Comparison of ENCODE assay signal across 8 mouse cellular contexts in the genomic region with DNA sequence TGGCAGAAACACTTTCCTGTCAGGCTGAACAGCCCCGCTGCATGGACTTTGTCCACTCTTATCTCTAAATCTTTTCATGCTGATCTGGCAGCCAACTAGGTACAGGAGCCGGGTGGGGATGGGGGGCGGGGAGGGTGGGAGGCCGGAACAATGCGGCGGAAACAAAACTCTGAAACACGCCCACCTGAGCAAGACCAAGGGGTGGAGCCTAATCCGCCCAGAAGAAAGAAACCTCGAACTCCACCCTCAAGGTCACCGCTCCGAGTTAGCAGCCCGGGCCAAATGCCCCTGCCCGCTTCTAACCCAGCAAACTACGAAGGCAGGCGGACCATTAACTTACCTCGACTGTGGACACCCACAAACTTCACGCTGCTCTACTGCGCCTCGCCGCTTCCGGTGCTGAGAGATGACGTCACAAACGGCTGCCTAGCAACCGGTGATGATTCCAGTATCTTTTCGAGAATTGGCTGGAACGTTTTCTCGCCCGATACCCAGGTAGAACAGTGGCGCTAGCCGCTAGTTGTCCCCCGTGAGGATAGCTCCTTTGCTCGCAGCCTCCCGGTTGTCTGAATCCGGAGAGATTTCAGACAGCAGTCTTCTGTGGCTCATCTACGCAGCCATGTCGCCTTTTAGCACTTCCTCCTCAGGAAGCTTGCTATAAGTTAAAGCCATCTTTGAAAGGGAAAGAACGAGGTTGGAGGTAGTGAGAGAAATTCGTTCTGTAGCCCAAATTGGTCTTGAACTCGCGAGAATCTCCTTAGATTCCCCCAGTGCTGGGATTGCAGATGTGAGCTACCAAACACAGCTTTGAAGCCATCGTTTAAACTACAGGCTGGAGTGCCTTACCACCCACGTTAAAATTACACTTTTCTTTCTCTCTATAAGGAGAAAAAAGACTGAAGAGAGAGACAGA. TPM values are rescaled to one million over a fixed set of nuclear protein-coding genes. Genes with fewer than 3 reads are reported as not detected.
A peak's percentile ranks its signal among the peaks of the same experiment; 100 is the strongest.
DNase-seq lines count a peak whose midpoint lies in the region; ATAC-seq lines count a peak whose summit lies in the region.

Aptx (minus strand) TSS at position 398 of the 913 bp plus-strand sequence.

- peak within 1 kb of the TSS; percentile 82 for H3K27ac ChIP-seq in forebrain, embryonic 11.5 days (ENCODE audit: low read depth, low read length)
- peak within 1 kb of the TSS; percentile 98 for H3K27ac ChIP-seq in heart, embryonic 16.5 days (ENCODE audit: low read length)
- H3K27ac ChIP-seq in liver, embryonic 15.5 days (replicated peaks) = peak within 1 kb of the TSS; percentile 92
- peak within 1 kb of the TSS; percentile 82 for H3K27ac ChIP-seq in neural tube, embryonic 12.5 days

- peak within 1 kb of the TSS; percentile 69 for H3K9ac ChIP-seq in forebrain, embryonic 11.5 days (ENCODE audit: low read length)
- peak within 1 kb of the TSS; percentile 78 for H3K9ac ChIP-seq in heart, embryonic 16.5 days (ENCODE audit: low read length)
- H3K9ac ChIP-seq in liver, embryonic 15.5 days = peak within 1 kb of the TSS; percentile 65
- peak within 1 kb of the TSS; percentile 61 for H3K9ac ChIP-seq in neural tube, embryonic 12.5 days

- peaks cover 3% of the 10 kb centered on the region for H3K4me1 ChIP-seq in forebrain, embryonic 11.5 days (replicated peaks; ENCODE audit: control insufficient read depth, insufficient read depth, low read length)
- H3K4me1 ChIP-seq in heart, embryonic 16.5 days (ENCODE audit: control insufficient read depth, insufficient read depth, low read length) = peaks cover 18% of the 10 kb centered on the region
- H3K4me1 ChIP-seq in liver, embryonic 15.5 days (replicated peaks) = peaks cover 48% of the 10 kb centered on the region
- H3K4me1 ChIP-seq in neural tube, embryonic 12.5 days = peaks cover 21% of the 10 kb centered on the region

- H3K4me2 ChIP-seq in forebrain, embryonic 11.5 days (ENCODE audit: low read depth, low read length, severe bottlenecking) = peak within 1 kb of the TSS; percentile 76
- H3K4me2 ChIP-seq in heart, embryonic 16.5 days (ENCODE audit: low read depth, low read length) = peak within 1 kb of the TSS; percentile 91
- H3K4me2 ChIP-seq in liver, embryonic 15.5 days = peak within 1 kb of the TSS; percentile 85
- H3K4me2 ChIP-seq in neural tube, embryonic 12.5 days (replicated peaks) = peak within 1 kb of the TSS; percentile 79

- ATAC-seq in forebrain, embryonic 11.5 days (replicated peaks; ENCODE audit: low FRiP score) = peak; percentile 93
- ATAC-seq in heart, embryonic 16.5 days (replicated peaks; ENCODE audit: extremely low read depth, insufficient read depth, low FRiP score) = peak; percentile 91
- peak; percentile 83 for ATAC-seq in liver, embryonic 15.5 days (ENCODE audit: insufficient read depth)
- peak; percentile 92 for ATAC-seq in neural tube, embryonic 12.5 days (ENCODE audit: low FRiP score, low read depth)

- H3K27me3 ChIP-seq in forebrain, embryonic 11.5 days (ENCODE audit: control insufficient read depth, insufficient read depth, low read length) = no peaks in the 10 kb centered on the region
- H3K27me3 ChIP-seq in heart, embryonic 16.5 days (ENCODE audit: control insufficient read depth, insufficient read depth, low read length) = no peaks in the 10 kb centered on the region
- no peaks in the 10 kb centered on the region for H3K27me3 ChIP-seq in liver, embryonic 15.5 days
- H3K27me3 ChIP-seq in neural tube, embryonic 12.5 days (replicated peaks) = no peaks in the 10 kb centered on the region

- peak; percentile 94 to 98 for DNase-seq in CD8-positive naive resting alpha-beta T cell, adult 2 months (ENCODE audit: low read depth in 2 of 2, low spot score in 2 of 2)
- peak; percentile 95 for DNase-seq in c-Kit-positive CD71-negative TER-119-negative erythroid progenitor cells, embryonic 14.5 days (ENCODE audit: low read depth)
- peak; percentile 96 for DNase-seq in forebrain, embryonic 11.5 days (ENCODE audit: low spot score)
- DNase-seq in kidney, postnatal 36 days = peak; percentile 97
- peak; percentile 94 for DNase-seq in telencephalon, adult 2 months (ENCODE audit: low read depth, low spot score)

- H3K36me3 ChIP-seq in forebrain, embryonic 11.5 days (ENCODE audit: control insufficient read depth, insufficient read depth, low read length) = no peaks in the 10 kb centered on the region
- no peaks in the 10 kb centered on the region; the same call in 1 of the 2 replicates for H3K36me3 ChIP-seq in heart, embryonic 16.5 days (ENCODE audit: control insufficient read depth, insufficient read depth)
- H3K36me3 ChIP-seq in liver, embryonic 15.5 days (replicated peaks) = no peaks in the 10 kb centered on the region
- H3K36me3 ChIP-seq in neural tube, embryonic 12.5 days = 0 out of 2 replicates have a peak, but pooled peaks cover 3% of the 10 kb centered on the region

- peak within 1 kb of the TSS; percentile 43 for H3K4me3 ChIP-seq in forebrain, embryonic 11.5 days (ENCODE audit: low read depth, low read length)
- peak within 1 kb of the TSS; percentile 74 for H3K4me3 ChIP-seq in heart, embryonic 16.5 days (ENCODE audit: low read length)
- H3K4me3 ChIP-seq in liver, embryonic 15.5 days (replicated peaks) = peak within 1 kb of the TSS; percentile 78
- peak within 1 kb of the TSS; percentile 63 for H3K4me3 ChIP-seq in neural tube, embryonic 12.5 days

- no peaks in the 10 kb centered on the region for H3K9me3 ChIP-seq in forebrain, embryonic 11.5 days (ENCODE audit: control insufficient read depth, low read length)
- H3K9me3 ChIP-seq in heart, embryonic 16.5 days (replicated peaks; ENCODE audit: control insufficient read depth, low read length) = no peaks in the 10 kb centered on the region
- H3K9me3 ChIP-seq in liver, embryonic 15.5 days (replicated peaks) = no peaks in the 10 kb centered on the region
- H3K9me3 ChIP-seq in neural tube, embryonic 12.5 days = no peaks in the 10 kb centered on the region

- under 1% methylated on average over 42 of the region's 42 CpGs for WGBS in forebrain, embryonic 11.5 days
- under 1% methylated on average over 42 of the region's 42 CpGs for WGBS in heart, embryonic 16.5 days
- WGBS in liver, embryonic 15.5 days (ENCODE audit: insufficient replicate concordance) = under 1% methylated on average over 42 of the region's 42 CpGs
- under 1% methylated on average over 42 of the region's 42 CpGs for WGBS in neural tube, embryonic 12.5 days

RNA-seq across cellular contexts. Expression of gene Aptx, which starts in this region (rescaled TPM):
- polyA plus RNA-seq in forebrain, embryonic 11.5 days (2014; fragmentation: Nextera tagmentation; extraction: Ambion mirVana) = 35.1 and 36.6 TPM in 2 replicates
- 29.1 and 31.5 TPM in 2 replicates for polyA plus RNA-seq in heart, embryonic 16.5 days (2015; fragmentation: Nextera tagmentation; extraction: Ambion mirVana)
- polyA plus RNA-seq in liver, embryonic 15.5 days (2015; fragmentation: Nextera tagmentation; extraction: Ambion mirVana) = 8.2 and 8.5 TPM in 2 replicates
- 55.9 and 57.9 TPM in 2 replicates for polyA plus RNA-seq in neural tube, embryonic 12.5 days (2016; fragmentation: Nextera tagmentation; extraction: Ambion mirVana)

Comparison
In these comparisons a context has a peak if more than half of its experiments do, and no peak if none do; other contexts are left out.
1. Peak in every context shown above with its lines: DNase-seq, ATAC-seq, H3K4me3 ChIP-seq and H3K27ac ChIP-seq.